Mouse (Mus musculus) heart, embryonic 13.5 days (tissue): ENCODE results near the gene Vwc2. TPM values are rescaled to one million over a fixed set of nuclear protein-coding genes. Genes with fewer than 3 reads are reported as not detected.

Experiments used
- ATAC-seq: fragments of 200-750 bp; cut with Nextera tagmentation; 2 replicates; pipeline ENCODE4 v1.8.0; 2017; ENCODE audit warnings: moderate TSS enrichment; ENCODE audit not compliant: insufficient number of reproducible peaks, low FRiP score, low TSS enrichment; ENCODE audit errors: extremely low read depth
- H3K27ac ChIP-seq: fragments of 300-500 bp; sonication (generic); replicated peaks from 2 replicates; pipeline ENCODE4 v1.5.1; 2015; ENCODE audit warnings: moderate library complexity, mild to moderate bottlenecking, inconsistent platforms
- H3K27me3 ChIP-seq: fragments of 300-500 bp; sonication (generic); replicated peaks from 2 replicates; pipeline ENCODE4 v1.6.1; 2015; ENCODE audit warnings: mild to moderate bottlenecking, inconsistent platforms
- H3K36me3 ChIP-seq: fragments of 300-500 bp; sonication (generic); 2 replicates; pipeline ENCODE4 v1.6.1; 2015; ENCODE audit warnings: mild to moderate bottlenecking, inconsistent platforms
- H3K4me1 ChIP-seq: fragments of 300-500 bp; sonication (generic); 2 replicates; pipeline ENCODE4 v1.6.1; 2015; ENCODE audit warnings: inconsistent platforms
- H3K4me2 ChIP-seq: fragments of 300-500 bp; sonication (generic); 2 replicates; pipeline ENCODE4 v1.6.1; 2015; ENCODE audit warnings: inconsistent platforms, mild to moderate bottlenecking, moderate library complexity
- H3K4me3 ChIP-seq: fragments of 300-500 bp; sonication (generic); 2 replicates; pipeline ENCODE4 v1.5.1; 2015; ENCODE audit warnings: moderate library complexity, mild to moderate bottlenecking, inconsistent platforms
- H3K9ac ChIP-seq: fragments of 300-500 bp; sonication (generic); 2 replicates; pipeline ENCODE4 v1.6.1; 2015; ENCODE audit warnings: inconsistent platforms, mild to moderate bottlenecking, moderate library complexity
- H3K9me3 ChIP-seq: fragments of 300-500 bp; sonication (generic); 2 replicates; pipeline ENCODE4 v1.6.1; 2016; ENCODE audit warnings: inconsistent platforms
- WGBS: fragments of 180-500 bp; shearing (Covaris S2); methylation state at CpG from one replicate; pipeline ENCODE4 v1.1.7; 2015; ENCODE audit warnings: mixed read lengths; 5-methylcytosine and 5-hydroxymethylcytosine counted together
- polyA plus RNA-seq: library from polyadenylated mRNA; unstranded; fragments of >200 nt; fragmentation: Nextera tagmentation; extraction: Ambion mirVana; gene quantifications from 2 replicates; pipeline ENCODE4 v1.2.1, GENCODE M21; 2015

Vwc2 gene
- polyA plus RNA-seq, 1 experiment from 2014 or later = 0.71 TPM

GRCm38 (mm10) chr11:11242694-11243377 lies 128.8 kb downstream of the Vwc2 start:
- no peaks in the 10 kb centered on the region for H3K27me3 ChIP-seq
- WGBS = 56% methylated on average over 6 of the region's 6 CpGs
- no peaks in the 10 kb centered on the region for H3K4me1 ChIP-seq
- no peaks in the 10 kb centered on the region for H3K36me3 ChIP-seq
- H3K9ac ChIP-seq = no peak overlapping the region
- no peak overlapping the region for H3K4me3 ChIP-seq
- no peaks in the 10 kb centered on the region for H3K9me3 ChIP-seq
- no peak overlapping the region for H3K4me2 ChIP-seq
- H3K27ac ChIP-seq = no peak overlapping the region
- ATAC-seq = no peak

GRCm38 (mm10) chr11:11257348-11257747 lies 143.3 kb downstream of the Vwc2 start:
- Histone ChIP-seq H3K9ac (no peak overlapping the region), H3K4me2 (no peak overlapping the region), H3K4me3 (no peak overlapping the region), H3K36me3 (no peaks in the 10 kb centered on the region), H3K27me3 (no peaks in the 10 kb centered on the region), H3K27ac (no peak overlapping the region), H3K9me3 (no peaks in the 10 kb centered on the region), H3K4me1 (no peaks in the 10 kb centered on the region)
- no peak for ATAC-seq
- WGBS = 63% methylated on average over 1 of the region's 1 CpGs

GRCm38 (mm10) chr11:11280128-11280527 lies 166.1 kb downstream of the Vwc2 start:
- Histone ChIP-seq H3K36me3 (no peaks in the 10 kb centered on the region), H3K9ac (no peak overlapping the region), H3K4me3 (no peak overlapping the region), H3K4me2 (no peak overlapping the region), H3K4me1 (no peaks in the 10 kb centered on the region), H3K27me3 (no peaks in the 10 kb centered on the region), H3K27ac (no peak overlapping the region), H3K9me3 (no peaks in the 10 kb centered on the region)
- ATAC-seq = no peak

GRCm38 (mm10) chr11:11283512-11283911 lies 169.5 kb downstream of the Vwc2 start:
- Histone ChIP-seq H3K9me3 (no peaks in the 10 kb centered on the region), H3K4me2 (no peak overlapping the region), H3K4me3 (no peak overlapping the region), H3K4me1 (no peaks in the 10 kb centered on the region), H3K36me3 (no peaks in the 10 kb centered on the region), H3K27me3 (no peaks in the 10 kb centered on the region), H3K9ac (no peak overlapping the region), H3K27ac (no peak overlapping the region)
- WGBS = 73% methylated on average over 3 of the region's 3 CpGs
- no peak for ATAC-seq
